ENCODE assay signal across 8 mouse cellular contexts in genomic region chr16:43168506-43168905, GRCm38 (mm10).
DNase-seq lines count a peak whose midpoint lies in the region; ATAC-seq and TF ChIP-seq lines count a peak whose summit lies in the region.
"Had no signal": no experiment of that assay in that cellular context is flagged by ENCODE, and none has a peak within 500 bp of the region (broad histone marks: within the 10 kb centered on the region; RNA-seq: fewer than 3 reads in every experiment).

No protein-coding gene starts in this region.

- no peaks in the 10 kb centered on the region for H3K4me1 ChIP-seq in liver, postnatal 0 days (ENCODE audit: insufficient read depth)
- H3K4me1 ChIP-seq in liver, embryonic 12.5 days: no peaks in the 10 kb centered on the region
- H3K4me1 ChIP-seq: limb, embryonic 13.5 days had no signal

- H3K4me3 ChIP-seq in liver, postnatal 0 days (ENCODE audit: low read depth, low read length): no peak overlapping the region
- H3K4me3 ChIP-seq in liver, embryonic 12.5 days: no peak overlapping the region
- H3K4me3 ChIP-seq: limb, embryonic 13.5 days had no signal

- POLR2A ChIA-PET in Patski (lab: Charles Lee): no interaction called here

- CTCF ChIA-PET in Patski (lab: Charles Lee): no interaction called here

- no peak overlapping the region for H3K9ac ChIP-seq in liver, postnatal 0 days (replicated peaks)
- no peak overlapping the region for H3K9ac ChIP-seq in liver, embryonic 12.5 days
- H3K9ac ChIP-seq: limb, embryonic 13.5 days had no signal

- 69% methylated on average over 4 of the region's 4 CpGs for WGBS in liver, postnatal 0 days (ENCODE audit: insufficient replicate concordance)
- 52% methylated on average over 4 of the region's 4 CpGs for WGBS in liver, embryonic 12.5 days (ENCODE audit: insufficient replicate concordance)

- peak; percentile 57 for TF ChIP-seq CTCF in liver, postnatal 0 days (IDR thresholded peaks at IDR 0.05; ENCODE audit: low read depth)
- peak; percentile 64 for TF ChIP-seq CTCF in Patski (IDR thresholded peaks at IDR 0.05)

- H3K36me3 ChIP-seq in liver, postnatal 0 days (replicated peaks; ENCODE audit: insufficient read depth, low read length): no peaks in the 10 kb centered on the region
- no peaks in the 10 kb centered on the region for H3K36me3 ChIP-seq in liver, embryonic 12.5 days
- H3K36me3 ChIP-seq: limb, embryonic 13.5 days had no signal

- no peaks in the 10 kb centered on the region for H3K9me3 ChIP-seq in liver, postnatal 0 days (ENCODE audit: low read length)
- no peaks in the 10 kb centered on the region for H3K9me3 ChIP-seq in liver, embryonic 12.5 days (replicated peaks)
- H3K9me3 ChIP-seq: limb, embryonic 13.5 days had no signal

- peak; percentile 13 for DNase-seq in liver, postnatal 0 days
- no peak for DNase-seq in Patski (ENCODE audit: low read depth, low spot score)
- peak; percentile 22 for DNase-seq in naive thymus-derived CD4-positive, alpha-beta T cell, adult 2 months (ENCODE audit: low read depth)
- DNase-seq in frontal cortex, postnatal 25 days (ENCODE audit: low spot score in 2 of 2): no peak
- DNase-seq in ovary, adult 18-20 months (ENCODE audit: low spot score): no peak

- H3K4me2 ChIP-seq in liver, postnatal 0 days (ENCODE audit: low read depth, low read length): no peak overlapping the region
- H3K4me2 ChIP-seq in liver, embryonic 12.5 days: no peak overlapping the region
- H3K4me2 ChIP-seq: limb, embryonic 13.5 days had no signal

- H3K27me3 ChIP-seq in liver, postnatal 0 days (ENCODE audit: insufficient read depth, low read length): no peaks in the 10 kb centered on the region
- H3K27me3 ChIP-seq in liver, embryonic 12.5 days (replicated peaks): no peaks in the 10 kb centered on the region
- no peaks in the 10 kb centered on the region for H3K27me3 ChIP-seq in Patski
- H3K27me3 ChIP-seq: limb, embryonic 13.5 days had no signal

- ATAC-seq in liver, postnatal 0 days: no peak
- no peak for ATAC-seq in liver, embryonic 12.5 days
- no peak for ATAC-seq in Patski
- peak; percentile 48; the same call in 1 of the 2 replicates for ATAC-seq in granulocyte monocyte progenitor cell, adult 5-6 weeks (replicated peaks; ENCODE audit: poor library complexity, severe bottlenecking)

- no peak for TF ChIP-seq EP300 in liver, postnatal 0 days (IDR thresholded peaks at IDR 0.05; ENCODE audit: low read depth)

- H3K27ac ChIP-seq in liver, postnatal 0 days (ENCODE audit: low read depth): no peak overlapping the region
- no peak overlapping the region for H3K27ac ChIP-seq in liver, embryonic 12.5 days
- H3K27ac ChIP-seq: limb, embryonic 13.5 days had no signal

- in situ Hi-C loops in Patski (cut with MboI; ENCODE audit: low pct_unique_long_range_greater_than_20kb): loop anchor here (10.0 kb wide), 2 partner anchors 334 to 894 kb away; no protein-coding TSS in a partner anchor

Comparison
In these comparisons a context has a peak if more than half of its experiments do, and no peak if none do; other contexts are left out.
1. DNase-seq: peak in liver, postnatal 0 days (single experiment) and naive thymus-derived CD4-positive, alpha-beta T cell, adult 2 months (single experiment); none in Patski (single experiment), frontal cortex, postnatal 25 days (0 of 2) and ovary, adult 18-20 months (single experiment).